Mouse (Mus musculus) thymus, postnatal 25 days (tissue): Measurements from ENCODE around the gene Flt1.

Source experiments
- DNase-seq: peaks from one replicate; pipeline ENCODE4 v3.0.0; 2022

The Flt1 gene

GRCm38 (mm10) chr5:147539815-147540214 is 186.0 kb downstream of the Flt1 start:
- DNase-seq: no peak

GRCm38 (mm10) chr5:147539409-147539808 is 186.4 kb downstream of the Flt1 start:
- DNase-seq: no peak

GRCm38 (mm10) chr5:147532031-147532430 is 193.8 kb downstream of the Flt1 start:
- DNase-seq: no peak

- peak; percentile 21 for DNase-seq
Observed at GRCm38 (mm10) chr5:147527788-147528187, 198.0 kb downstream of the Flt1 start.

GRCm38 (mm10) chr5:147527006-147527405 is 198.8 kb downstream of the Flt1 start:
- no peak for DNase-seq
